Mouse (Mus musculus) layer of hippocampus, adult 11-12 months (tissue): ENCODE results near the gene Farp1.
A peak's percentile ranks its signal among the peaks of the same experiment; 100 is the strongest.

ENCODE experiments used
- DNase-seq: peaks from one replicate; pipeline ENCODE4 v3.0.0; 2022; ENCODE audit warnings: low spot score

Gene Farp1

DNA sequence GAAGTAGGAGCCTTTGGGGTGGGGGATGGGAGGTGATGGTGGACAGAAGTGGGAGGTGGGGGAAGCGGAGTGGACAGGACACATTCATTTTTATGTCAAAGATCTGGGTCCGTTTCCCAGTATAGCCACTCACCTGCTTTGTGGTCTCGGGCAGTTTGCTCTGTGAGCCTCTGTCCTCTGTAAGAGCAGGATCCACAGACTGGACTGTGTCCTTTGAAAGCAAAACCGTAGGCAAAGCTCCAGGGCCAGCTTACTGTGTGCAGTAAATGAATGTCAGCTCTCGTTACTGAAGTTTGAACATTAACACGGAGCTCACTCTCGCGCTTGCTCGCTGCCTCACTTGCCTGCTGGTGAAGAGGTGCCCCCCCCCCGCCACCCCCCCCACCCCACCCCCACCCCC, 110.7 kb downstream of the Farp1 start:
- DNase-seq, result no peak

DNA sequence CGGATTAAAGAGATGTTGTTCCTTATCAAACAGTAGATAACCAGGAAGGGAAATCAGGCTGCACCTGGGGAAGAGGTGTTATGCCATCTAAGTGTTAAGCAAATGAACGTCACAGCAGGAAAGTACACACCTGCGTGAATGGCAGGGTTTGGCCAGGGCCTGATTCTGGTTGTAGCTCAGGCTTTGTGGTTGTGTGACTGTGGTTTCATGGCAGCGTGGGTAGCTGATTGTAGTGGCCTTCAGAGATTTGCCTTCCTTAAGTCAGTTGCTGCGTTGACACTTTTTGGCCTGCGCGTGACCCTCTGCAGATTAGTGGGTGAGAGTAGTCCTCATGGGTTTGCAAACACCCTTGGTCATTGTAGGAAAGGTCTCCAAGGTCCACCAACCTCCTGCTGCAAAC, 111.2 kb downstream of the Farp1 start:
- DNase-seq, result no peak

DNA sequence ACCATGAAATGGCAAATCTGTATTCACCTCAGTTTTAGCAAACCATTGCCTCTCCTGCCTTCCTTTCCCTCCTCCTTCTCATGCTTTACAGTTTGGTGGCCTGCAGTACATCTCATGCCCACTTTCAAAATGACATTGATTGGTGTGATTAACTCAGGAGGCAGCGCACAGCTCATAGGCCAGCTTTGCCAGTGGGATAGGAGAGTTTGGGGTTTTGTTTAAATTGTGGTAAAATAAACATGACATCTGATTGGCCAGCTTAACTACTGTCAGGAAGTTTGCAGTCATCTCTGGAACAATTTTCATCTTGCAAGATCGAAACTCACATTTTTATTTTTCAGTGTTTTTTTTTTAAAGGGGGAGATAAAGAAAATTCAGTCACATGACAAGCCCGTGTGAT, 112.0 kb downstream of the Farp1 start:
- no peak for DNase-seq

DNA sequence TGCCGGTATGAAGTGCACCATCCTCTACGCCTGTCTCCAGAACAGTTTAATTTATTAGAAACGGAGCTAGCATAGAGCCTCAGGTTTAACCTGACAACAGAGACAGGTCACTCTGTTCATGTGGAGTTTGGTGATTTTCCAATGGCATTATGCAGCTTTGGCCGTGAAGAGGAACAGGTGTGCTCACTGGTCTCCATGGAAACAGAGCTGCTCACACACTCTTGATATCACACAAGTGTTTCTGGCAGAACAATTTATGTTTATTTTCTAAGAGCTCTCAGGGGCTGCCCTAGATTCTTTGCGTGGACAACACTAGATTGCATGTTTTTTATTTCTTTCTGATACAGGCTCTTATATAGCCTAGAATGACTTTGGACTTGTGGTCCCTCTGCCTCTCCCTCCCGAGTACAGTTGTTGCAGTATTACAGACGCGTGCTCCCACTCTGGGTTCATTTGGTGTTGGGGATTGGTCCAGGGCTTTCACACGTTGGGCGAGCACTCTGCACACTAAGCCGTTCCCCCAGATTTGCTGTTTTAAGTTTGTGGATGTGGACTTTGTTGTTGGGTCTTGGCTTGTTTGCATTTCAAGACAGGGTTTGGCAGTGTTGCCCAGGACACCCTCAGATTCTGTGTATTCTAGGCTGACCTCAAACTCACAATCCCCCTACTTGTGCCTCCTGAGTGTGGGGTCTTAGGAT, 113.2 kb downstream of the Farp1 start:
- no peak for DNase-seq

DNA sequence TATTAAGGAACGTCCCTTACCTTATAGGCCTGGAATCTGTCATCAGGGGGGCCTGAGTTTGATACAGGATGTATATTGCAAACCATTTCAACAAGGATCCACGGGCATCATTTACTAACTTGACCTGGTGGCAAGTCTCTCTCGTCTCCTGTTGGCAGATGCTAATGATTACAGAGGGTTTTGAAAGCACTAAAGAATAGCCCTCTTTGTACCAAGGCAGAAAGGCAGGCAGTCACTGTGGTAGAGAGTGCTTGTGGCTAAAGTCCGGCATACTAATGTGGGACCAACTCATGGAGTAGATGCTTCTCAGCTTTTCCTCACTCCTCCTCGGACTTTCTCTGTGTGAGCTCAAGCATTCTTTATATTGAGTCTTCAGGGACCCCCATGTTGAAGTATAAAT, 115.0 kb downstream of the Farp1 start:
- no peak for DNase-seq

DNA sequence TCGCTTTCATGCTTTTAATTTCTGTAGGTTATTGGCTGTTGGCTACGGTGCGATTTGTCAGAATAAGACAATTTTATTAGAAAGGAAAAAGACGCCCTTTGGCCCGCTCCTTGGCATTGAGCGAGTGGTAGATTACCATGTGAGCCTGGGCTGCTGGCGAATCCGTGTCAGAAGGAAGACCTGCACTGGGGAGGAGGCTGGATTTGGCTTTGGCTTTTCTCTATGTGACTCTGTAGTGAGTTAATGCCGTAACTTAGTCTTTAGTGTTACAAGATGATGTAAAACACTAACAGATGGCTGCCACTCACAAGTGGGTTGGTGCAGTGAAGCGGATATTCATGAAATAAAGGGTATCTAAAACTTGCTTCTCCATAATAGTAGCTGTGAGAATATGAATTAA, 116.8 kb downstream of the Farp1 start:
- no peak for DNase-seq

DNA sequence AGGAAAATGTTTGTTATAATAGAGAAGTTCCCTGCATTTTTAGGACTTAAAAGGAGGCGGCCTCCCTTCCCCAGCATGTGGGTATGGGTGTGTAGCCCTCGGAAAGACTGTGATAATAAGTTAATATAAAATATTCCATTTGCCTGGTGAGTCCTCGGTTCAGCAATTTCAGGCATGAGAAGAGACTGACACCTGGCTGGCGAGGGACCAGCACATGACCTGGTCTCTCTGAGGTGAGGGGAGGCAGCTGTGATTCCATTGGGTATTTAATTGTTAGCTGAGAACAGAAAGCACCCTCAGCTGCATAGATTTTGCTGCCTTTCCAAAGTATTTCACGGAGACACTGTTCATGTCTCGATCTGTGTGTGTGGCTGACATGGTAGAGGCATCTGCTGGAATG, 117.8 kb downstream of the Farp1 start:
- no peak for DNase-seq

DNA sequence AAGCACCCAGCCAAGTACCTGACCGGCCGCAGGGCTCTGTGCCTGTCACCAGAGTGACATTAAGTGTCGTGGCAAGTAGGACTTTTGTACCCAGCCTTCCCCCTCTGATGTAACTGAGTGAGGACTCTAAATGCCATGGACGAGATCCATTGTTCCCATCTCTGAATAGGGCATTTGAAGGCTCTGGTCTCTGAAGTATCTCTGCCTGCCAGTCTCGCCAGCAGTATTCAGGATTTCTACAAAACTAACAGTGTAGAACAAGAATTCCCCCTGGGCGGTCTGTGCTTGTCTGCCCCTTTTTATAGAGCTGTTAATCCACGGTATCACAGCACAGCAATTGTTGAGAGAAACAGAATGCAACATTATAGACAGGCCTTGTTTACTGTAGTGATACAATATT, 118.3 kb downstream of the Farp1 start:
- no peak for DNase-seq

DNA sequence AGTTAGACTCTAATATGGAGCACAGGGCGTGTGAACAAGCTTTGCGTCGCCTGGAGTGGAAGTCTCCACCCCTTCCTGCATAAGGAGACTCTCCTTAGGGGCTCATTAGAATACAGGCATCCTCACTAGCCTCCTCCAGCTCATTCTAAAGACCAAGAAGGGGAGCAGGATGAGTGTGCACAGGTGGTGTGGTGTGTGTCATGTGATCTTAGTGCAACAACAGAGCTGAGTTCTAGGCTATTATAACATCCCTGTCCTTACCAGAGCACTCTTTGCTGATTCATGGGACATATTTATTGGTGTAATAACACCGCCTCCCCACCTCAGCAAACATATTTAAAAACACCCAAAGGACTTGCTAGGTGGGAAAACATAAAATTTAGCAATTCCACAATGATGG, 120.2 kb downstream of the Farp1 start:
- no peak for DNase-seq

DNA sequence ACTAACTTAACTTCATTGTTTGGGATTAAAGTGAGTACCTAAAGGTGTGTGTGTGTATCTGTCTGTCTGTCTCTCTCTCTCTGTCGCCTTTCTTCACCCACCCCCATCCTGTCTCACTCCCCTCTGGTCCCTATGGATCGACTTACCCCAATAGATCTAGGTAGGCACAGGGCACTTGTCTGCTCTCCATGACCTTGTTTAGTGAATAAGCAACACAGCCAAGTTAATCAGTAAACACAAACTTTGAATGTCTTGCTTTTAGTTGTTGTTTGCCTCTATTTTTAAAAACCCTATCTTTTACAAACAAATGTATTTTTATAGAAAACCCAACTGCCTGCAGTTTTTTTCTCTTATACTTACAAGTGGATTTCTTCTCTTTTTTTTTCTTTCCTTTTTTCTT, 123.6 kb downstream of the Farp1 start:
- no peak for DNase-seq

DNA sequence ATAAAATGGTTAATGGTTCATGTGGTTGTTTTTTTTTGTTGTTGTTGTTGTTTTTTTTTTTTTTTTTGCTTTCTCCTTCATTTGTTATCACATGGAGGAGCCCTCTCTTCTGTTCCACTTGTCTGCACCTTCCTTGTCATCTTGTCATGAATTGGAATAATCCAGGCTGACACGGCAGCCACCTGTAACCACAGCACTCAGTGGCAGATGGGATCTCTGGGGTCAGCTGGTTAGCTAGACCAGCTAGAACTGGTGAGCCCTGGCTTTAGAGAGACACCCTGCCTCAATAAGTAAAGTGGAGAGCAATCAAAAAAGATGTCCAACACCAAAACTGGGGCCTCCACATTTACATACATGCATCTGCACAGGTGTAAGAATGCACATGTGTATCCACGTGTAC, 127.8 kb downstream of the Farp1 start:
- no peak for DNase-seq

DNA sequence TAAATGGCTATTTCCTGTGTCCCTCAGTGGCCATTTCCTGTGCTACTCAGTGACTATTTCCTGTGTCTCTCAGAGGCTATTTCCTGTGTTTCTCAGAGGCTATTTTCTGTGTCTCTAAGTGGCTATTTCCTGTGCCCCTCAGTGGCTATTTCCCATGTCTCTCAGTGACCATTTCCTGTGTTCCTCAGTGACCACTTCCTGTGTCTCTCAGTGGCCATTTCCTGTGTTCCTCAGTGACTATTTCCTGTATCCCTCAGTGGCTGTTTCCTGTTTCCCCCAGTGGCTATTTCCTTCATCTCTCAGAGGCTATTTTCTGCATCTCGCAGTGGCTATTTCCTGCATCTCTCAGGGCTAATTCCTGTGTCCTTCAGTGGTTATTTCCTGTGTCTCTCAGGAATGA, 129.9 kb downstream of the Farp1 start:
- DNase-seq, result no peak

DNA sequence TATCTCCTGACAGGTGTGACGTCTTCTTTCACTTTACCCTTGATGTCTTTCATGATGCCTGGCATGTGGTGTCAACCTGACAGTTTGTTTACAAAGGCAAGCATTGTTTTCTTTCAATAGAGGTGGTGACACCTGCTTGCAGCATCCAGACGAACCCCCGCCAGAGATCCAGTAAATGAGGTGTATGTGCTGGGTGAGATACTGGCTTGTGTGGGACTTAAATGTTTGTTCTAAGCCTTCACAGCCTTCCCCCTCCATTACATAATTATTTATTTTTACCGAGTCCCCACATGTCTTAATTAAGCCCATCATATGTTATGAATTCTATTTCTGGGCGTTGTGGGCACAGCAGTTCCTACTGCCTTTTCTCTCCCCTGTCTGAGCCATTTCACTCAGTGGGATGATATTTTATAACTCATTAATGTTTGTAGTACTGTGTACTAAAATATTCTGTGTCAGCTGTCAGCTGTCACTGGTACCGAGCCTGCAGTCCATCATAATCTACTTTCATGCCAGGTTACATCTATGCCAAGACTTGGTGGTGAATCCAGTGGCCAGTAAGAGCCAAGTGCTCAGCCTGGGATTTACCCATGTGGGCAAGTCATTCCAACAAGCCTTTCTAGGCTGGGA, 130.5 kb downstream of the Farp1 start:
- peak; percentile 32 for DNase-seq

DNA sequence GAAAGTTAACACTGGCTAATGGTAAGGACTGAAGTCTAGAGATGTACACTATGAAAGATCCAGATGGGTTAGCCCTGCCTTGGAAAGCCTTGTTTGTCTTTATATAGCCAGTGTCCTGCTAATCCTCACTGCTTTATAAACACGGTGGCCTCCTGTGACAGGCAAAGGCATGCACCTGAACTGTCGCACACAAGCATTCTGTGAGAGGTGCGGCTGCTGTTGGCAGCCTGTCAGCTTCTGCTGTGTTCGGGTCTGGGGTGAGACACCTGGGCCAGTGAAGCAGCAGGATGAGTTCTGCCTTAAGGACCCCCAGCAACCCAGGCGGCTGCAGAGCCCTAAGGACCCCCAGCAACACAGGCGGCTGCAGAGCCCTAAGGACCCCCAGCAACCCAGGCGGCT, 131.0 kb downstream of the Farp1 start:
- DNase-seq, result no peak

DNA sequence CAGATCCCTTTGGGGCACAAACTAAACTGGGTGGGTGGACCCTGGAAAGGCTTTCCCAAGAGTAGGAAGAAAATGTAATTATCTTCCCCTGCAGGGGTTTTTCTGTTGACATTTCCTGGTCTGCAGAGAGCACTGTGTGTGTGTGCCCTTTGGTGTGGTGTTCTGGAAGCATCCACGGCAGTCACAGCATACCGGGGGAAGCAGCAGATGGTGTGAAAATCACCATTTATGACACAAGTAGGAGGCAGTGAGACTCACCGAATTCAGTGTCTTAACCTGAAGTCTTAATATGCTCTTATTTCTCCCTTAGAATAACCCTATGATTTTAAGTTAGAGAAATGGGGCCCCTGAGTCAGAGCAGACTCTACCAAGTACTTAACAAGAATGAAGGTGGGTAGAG, 133.7 kb downstream of the Farp1 start:
- DNase-seq, result no peak

DNA sequence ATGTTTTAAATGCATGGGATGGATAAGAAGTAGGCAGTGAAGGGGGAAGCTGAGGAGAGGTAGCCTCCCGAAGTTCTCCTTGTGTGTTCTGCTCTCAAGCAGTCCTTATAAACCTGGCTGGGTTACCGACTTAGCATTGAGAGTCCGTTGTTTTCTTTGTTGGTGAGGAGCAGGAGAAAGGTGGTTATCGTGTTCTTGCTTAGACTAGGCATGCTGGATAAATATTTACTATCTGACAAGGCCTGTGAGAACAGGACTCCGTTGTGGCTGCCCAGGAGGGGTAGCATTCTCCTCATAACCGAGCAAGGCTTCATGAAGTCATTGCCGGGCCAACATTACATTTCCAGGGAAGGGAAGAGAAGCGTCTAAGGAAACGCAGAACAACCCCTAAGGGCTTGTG, 135.3 kb downstream of the Farp1 start:
- no peak for DNase-seq

DNA sequence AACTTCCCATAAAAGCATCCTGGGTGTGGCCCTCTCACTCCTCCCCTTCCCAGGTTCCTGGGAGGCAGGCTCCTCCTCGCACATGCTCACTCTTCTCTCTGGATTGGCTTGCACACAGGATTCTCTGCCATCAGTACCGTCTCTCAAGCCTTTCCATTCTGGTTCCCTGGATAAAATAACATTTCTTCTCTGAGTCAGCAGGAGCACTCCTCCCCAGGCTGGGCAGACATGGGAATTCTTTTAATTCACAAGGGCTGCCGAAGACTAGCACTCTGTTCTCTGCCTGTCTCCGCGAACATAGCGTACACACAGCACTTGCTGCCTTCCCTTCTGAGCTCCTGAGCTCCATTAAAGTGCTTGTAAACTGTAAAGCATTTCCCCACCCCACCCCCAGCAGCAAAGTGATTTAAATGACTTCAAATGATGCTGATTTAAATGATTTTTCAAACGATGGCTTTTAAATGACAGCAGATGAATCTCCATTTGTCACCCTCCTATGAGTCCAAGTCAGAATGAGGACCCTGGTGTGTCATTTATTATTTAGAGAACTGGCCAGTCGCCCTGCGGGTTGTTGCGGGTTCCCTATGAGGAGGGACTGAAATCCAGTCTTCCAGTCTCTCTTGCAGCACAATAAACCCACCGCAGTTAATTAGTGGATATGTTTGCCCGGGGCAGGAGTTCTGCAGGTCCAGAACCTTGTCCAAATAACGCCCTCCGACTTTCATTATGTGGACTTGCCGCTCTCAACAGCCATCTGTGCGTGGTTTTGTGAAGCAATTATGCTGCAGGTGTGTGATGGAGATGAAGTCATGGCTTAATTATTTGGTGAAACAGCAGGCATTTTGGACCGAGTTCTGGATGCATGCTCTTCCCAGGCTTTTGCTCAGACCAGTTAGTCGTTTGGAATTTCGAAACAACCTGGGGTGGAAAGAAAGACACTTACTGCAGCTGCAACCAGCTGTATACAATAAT, 137.4 kb downstream of the Farp1 start:
- peak; percentile 55 for DNase-seq

DNA sequence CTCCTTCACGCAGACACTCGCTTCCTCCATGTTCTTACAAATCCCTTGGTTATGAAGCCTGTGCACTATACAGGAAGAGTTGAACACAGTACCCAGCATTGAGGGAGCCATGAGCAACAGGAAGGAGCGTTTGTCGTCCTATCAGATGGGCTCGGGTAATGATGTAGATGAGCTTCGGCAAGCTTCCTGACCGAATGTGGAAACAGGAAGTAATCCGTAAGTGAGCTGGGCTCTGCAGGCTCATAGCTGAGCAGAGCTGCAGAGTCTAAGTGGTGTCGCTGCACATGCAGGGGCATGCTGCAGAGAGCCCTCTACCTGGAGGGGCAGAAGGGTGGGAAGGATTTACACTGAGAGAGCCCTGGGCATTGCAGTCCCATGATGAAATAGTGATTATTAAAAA, 140.4 kb downstream of the Farp1 start:
- DNase-seq, result no peak

DNA sequence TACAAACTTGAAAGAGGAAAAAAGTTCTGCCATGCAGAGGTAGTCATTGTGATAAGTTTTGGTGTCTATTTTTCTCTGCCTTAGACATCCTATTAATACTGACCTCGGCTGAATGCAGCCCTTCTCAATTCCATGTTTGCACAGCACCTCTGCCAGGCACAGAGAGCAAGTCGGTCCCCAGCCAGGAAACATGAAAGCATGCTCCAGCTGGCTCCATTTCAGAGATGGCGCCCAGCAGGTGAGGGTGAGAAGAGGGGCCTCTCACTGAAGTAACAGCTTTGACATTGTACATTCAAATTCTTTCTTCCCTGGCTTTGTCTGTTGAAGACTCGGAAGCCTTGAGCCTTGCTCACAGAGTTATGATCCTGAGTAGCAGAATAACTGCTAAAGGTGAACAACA, 140.9 kb downstream of the Farp1 start:
- DNase-seq, result no peak

DNA sequence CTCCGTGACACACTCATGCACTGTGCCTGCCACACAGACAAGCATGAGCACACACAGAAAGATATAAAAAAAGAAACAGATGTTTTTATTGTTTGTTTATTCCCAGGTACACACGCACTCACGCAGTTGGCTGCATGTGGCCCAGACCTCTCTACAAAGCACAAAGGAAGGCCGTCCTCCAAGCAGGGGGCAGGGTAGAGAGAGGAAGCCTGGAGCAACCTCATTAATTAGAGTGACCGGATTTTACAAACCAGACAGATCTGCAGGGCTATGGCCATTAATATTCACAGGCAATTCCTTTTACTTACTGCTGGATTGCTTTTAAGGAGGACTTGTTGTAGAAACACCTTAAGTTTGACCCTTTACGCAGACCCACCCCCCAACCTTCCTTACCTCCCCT, 142.9 kb downstream of the Farp1 start:
- DNase-seq, result no peak

DNA sequence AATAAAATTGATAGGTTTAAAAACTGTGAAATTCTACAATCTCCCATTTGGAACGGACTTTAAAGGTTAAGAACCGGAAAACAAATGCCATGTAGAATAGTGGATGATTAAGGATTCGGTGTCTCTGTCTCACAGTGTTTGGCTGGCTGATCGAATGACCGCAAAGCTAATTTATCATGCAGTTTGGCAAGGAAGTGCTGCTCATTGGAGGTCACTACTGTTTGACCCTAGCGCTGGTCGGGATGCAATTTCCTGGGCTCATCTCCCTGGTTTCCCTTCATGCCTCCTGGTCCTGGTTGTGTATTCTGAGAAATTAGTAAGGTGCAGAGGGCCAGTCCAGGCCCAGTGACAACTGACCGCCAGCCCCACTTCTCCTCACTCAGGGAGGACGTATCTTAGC, 145.6 kb downstream of the Farp1 start:
- DNase-seq, result no peak

DNA sequence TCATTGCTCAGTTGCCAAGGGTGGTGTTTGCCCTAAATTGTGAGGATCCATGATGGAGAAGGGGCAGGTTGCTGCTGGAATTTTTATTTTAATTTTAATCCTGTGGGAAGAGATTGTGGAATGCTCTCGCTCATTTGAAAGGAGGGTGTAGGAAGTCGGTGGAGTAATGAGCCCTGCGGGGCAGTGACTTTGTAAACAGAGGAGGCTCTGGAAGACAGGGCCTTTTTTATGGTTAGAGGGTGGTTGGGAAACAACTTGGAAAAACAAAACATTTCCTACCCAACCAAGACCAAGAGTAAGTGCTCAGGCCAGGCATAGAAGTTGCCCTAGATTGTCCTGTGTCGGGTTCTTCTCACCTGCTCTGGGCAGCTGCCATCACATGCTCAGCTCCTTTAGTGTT, 146.8 kb downstream of the Farp1 start:
- DNase-seq, result no peak

DNA sequence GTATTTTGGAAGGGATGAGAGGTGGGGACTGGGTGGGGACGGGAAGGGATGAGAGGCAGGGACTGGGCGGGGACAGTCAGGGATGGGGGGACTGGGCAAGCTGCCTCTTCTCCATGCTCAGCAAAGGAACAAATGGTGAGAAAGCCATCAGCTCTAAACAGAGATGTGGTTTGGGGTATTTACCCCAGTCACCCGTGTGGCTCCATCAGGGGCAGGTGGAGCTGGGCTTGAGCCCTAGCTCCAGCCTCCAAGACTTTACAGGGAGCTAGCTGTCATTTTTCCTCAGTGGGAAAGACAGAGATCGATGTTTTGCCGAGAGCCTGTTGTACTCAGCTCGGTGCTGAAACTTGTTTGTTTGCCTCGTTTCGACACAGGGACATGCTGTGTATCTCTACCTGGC, 148.0 kb downstream of the Farp1 start:
- no peak for DNase-seq
